Mouse (Mus musculus) lung, embryonic 16.5 days (tissue): ENCODE data around the gene Spred2. TPM values are rescaled to one million over a fixed set of nuclear protein-coding genes. Genes with fewer than 3 reads are reported as not detected.

Experiments used
- ATAC-seq: fragments of 200-750 bp; cut with Nextera tagmentation; 2 replicates; pipeline ENCODE4 v1.8.0; 2017; ENCODE audit warnings: low read depth, mild to moderate bottlenecking, moderate library complexity
- H3K27ac ChIP-seq: fragments of 300-500 bp; sonication (generic); 2 replicates; pipeline ENCODE4 v1.5.1; 2014; ENCODE audit warnings: mild to moderate bottlenecking, control low read depth, low read length
- H3K27me3 ChIP-seq: fragments of 300-500 bp; sonication (generic); 2 replicates; pipeline ENCODE4 v1.6.1; 2014; ENCODE audit warnings: low read depth, low read length, mixed read lengths; ENCODE audit not compliant: control insufficient read depth, insufficient read depth
- H3K36me3 ChIP-seq: fragments of 300-500 bp; sonication (generic); 2 replicates; pipeline ENCODE4 v1.6.1; 2014; ENCODE audit warnings: low read length; ENCODE audit not compliant: control insufficient read depth, insufficient read depth
- H3K4me1 ChIP-seq: fragments of 300-500 bp; sonication (generic); replicated peaks from 2 replicates; pipeline ENCODE4 v1.6.1; 2014; ENCODE audit warnings: low read length, mixed read lengths; ENCODE audit not compliant: control insufficient read depth, insufficient read depth
- H3K4me2 ChIP-seq: fragments of 300-500 bp; sonication (generic); 2 replicates; pipeline ENCODE4 v1.6.1; 2014; ENCODE audit warnings: low read depth, low read length, control low read depth
- H3K4me3 ChIP-seq: fragments of 300-500 bp; sonication (generic); 2 replicates; pipeline ENCODE4 v1.5.1; 2014; ENCODE audit warnings: mild to moderate bottlenecking, low read length, control low read depth
- H3K9ac ChIP-seq: fragments of 300-500 bp; sonication (generic); 2 replicates; pipeline ENCODE4 v1.6.1; 2014; ENCODE audit warnings: low read length, control low read depth
- H3K9me3 ChIP-seq: fragments of 300-500 bp; sonication (generic); 2 replicates; pipeline ENCODE4 v1.6.1; 2016; ENCODE audit warnings: low read length; ENCODE audit not compliant: control insufficient read depth
- WGBS: fragments of 180-500 bp; shearing (Covaris S2); extraction: QIAGEN DNeasy Blood & Tissue Kit; methylation state at CpG from one replicate; pipeline ENCODE4 v1.1.7; 2014; 5-methylcytosine and 5-hydroxymethylcytosine counted together
- polyA plus RNA-seq: library from polyadenylated mRNA; unstranded; fragments of >200 nt; fragmentation: Nextera tagmentation; extraction: Ambion mirVana; gene quantifications from 2 replicates; pipeline ENCODE4 v1.2.1, GENCODE M21; 2015

Spred2 gene
- polyA plus RNA-seq, 1 experiment from 2014 or later = 5.7 TPM

- no peaks in the 10 kb centered on the region for H3K36me3 ChIP-seq
- H3K4me1 ChIP-seq = peaks cover 20% of the 10 kb centered on the region
- no peak for ATAC-seq
- H3K27ac ChIP-seq = no peak overlapping the region
- WGBS = 80% methylated on average over 6 of the region's 7 CpGs
- H3K9me3 ChIP-seq = no peaks in the 10 kb centered on the region
- no peak overlapping the region for H3K4me2 ChIP-seq
- no peak overlapping the region for H3K9ac ChIP-seq
- no peak overlapping the region for H3K4me3 ChIP-seq
- no peaks in the 10 kb centered on the region for H3K27me3 ChIP-seq
These were observed 22.5 kb downstream of the Spred2 start for GRCm38 (mm10) chr11:19946721-19947120.

DNA sequence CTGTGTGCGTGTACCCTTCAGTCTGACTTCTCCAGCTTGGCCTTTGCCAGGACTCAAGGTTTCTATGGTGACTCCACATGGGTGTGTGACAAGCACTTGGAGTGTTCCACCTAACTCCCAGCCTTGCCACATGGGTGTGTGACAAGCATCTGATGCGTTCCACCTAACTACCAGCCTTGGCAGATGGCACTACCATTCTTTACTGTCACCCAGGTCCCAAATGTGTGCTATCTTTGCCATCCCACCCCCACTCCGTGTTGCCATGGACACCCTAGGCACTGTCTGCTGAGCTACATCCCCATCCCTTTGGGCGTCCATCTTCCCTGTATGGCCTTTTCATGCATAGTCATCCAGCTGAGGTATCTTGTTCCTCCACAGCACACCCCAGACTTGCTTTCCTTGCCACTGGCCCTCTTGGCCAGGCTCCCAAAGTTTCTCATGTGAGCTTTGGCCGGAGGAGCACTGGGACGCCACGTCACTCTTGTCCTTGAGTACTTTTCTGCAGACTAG lies 23.5 kb downstream of the Spred2 start:
- H3K9ac ChIP-seq = no peak overlapping the region
- peak; percentile 21; the same call in 1 of the 2 replicates for ATAC-seq
- H3K9me3 ChIP-seq = no peaks in the 10 kb centered on the region
- no peak overlapping the region for H3K27ac ChIP-seq
- H3K27me3 ChIP-seq = no peaks in the 10 kb centered on the region
- H3K36me3 ChIP-seq = no peaks in the 10 kb centered on the region
- no peak overlapping the region for H3K4me2 ChIP-seq
- WGBS = 66% methylated on average over 7 of the region's 7 CpGs
- peaks cover 20% of the 10 kb centered on the region for H3K4me1 ChIP-seq
- H3K4me3 ChIP-seq = no peak overlapping the region

DNA sequence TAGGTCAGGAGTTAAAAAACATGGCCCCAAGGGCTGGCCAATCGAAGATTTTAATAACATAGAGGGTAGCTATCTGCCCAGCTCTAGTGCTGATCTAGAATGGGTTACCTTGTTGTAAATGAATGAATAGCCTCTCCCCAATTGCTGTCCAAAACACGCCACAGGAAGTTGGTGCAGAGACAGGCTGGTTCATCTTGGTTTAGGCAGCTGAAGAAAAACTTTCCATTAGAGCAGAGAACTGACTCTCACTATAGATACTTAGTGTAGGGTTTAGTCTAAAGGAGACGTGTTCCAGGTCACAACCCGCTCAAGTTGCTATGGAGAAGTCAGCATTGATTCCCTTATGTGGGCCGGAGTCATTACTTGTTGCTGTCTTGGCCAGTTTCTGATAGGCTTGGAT lies 25.6 kb downstream of the Spred2 start:
- peak overlapping the region; percentile 65; the same call in 1 of the 2 replicates for H3K27ac ChIP-seq
- no peak for ATAC-seq
- H3K4me2 ChIP-seq = no peak overlapping the region
- H3K4me3 ChIP-seq = no peak overlapping the region
- no peaks in the 10 kb centered on the region for H3K36me3 ChIP-seq
- H3K27me3 ChIP-seq = no peaks in the 10 kb centered on the region
- H3K9ac ChIP-seq = no peak overlapping the region
- WGBS = 71% methylated on average over 5 of the region's 5 CpGs
- no peaks in the 10 kb centered on the region for H3K9me3 ChIP-seq
- peaks cover 20% of the 10 kb centered on the region for H3K4me1 ChIP-seq

DNA sequence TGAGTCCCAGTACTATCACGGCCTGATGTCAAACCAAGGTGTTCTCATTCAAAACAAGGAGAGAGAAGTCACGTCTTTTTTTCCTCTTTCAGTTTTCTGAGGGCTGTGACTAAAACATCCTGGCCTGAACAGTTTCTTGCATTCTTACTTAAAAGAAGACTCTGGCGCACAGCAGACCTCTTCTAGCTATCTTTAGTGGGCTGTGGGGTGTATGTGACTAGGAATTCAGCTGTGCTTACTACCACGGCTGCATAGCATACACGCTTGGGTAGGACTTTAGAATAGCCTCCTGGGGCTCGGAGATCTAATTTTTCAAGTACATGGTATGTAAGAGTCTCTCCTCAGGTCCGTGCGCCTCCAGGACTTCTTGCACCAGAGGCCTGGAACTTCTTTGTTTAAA lies 26.0 kb downstream of the Spred2 start:
- ATAC-seq = peak; percentile 44; the same call in 1 of the 2 replicates
- Histone ChIP-seq H3K9ac (peak overlapping the region; percentile 36; the same call in 1 of the 2 replicates), H3K27ac (peak overlapping the region; percentile 65), H3K36me3 (no peaks in the 10 kb centered on the region), H3K4me1 (peaks cover 20% of the 10 kb centered on the region), H3K4me2 (peak overlapping the region; percentile 7; the same call in 1 of the 2 replicates), H3K4me3 (no peak overlapping the region), H3K9me3 (no peaks in the 10 kb centered on the region), H3K27me3 (no peaks in the 10 kb centered on the region)
- WGBS = 44% methylated on average over 8 of the region's 8 CpGs

GRCm38 (mm10) chr11:19952963-19953362 lies 28.8 kb downstream of the Spred2 start:
- H3K9me3 ChIP-seq = no peaks in the 10 kb centered on the region
- no peaks in the 10 kb centered on the region for H3K36me3 ChIP-seq
- peaks cover 12% of the 10 kb centered on the region for H3K4me1 ChIP-seq
- H3K27ac ChIP-seq = no peak overlapping the region
- no peak overlapping the region for H3K4me2 ChIP-seq
- WGBS = 36% methylated on average over 8 of the region's 8 CpGs
- no peaks in the 10 kb centered on the region for H3K27me3 ChIP-seq
- no peak overlapping the region for H3K9ac ChIP-seq
- no peak overlapping the region for H3K4me3 ChIP-seq
- ATAC-seq = no peak

DNA sequence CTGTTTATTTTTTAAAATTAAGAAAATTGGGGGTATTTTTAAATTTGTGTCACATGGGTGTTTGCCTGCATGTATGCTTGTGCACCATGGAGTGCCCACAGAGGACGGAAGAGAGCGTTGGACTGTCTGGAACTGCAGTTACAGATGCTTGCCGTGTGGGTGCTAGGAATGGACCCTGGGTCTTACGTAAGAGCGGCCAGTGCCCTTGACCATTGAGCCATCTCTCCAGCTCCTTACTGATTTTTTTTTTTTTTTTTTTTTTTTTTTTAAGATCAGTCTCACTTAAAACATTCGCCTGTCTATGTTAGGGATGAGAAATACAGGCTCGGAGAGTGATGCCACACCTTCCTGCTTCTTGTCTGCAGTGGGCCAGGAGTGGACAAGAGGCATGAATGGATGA lies 29.7 kb downstream of the Spred2 start:
- Histone ChIP-seq H3K9ac (no peak overlapping the region), H3K4me3 (no peak overlapping the region), H3K36me3 (no peaks in the 10 kb centered on the region), H3K4me2 (no peak overlapping the region), H3K4me1 (peaks cover 9% of the 10 kb centered on the region), H3K9me3 (no peaks in the 10 kb centered on the region), H3K27me3 (no peaks in the 10 kb centered on the region), H3K27ac (no peak overlapping the region)
- 92% methylated on average over 7 of the region's 7 CpGs for WGBS
- no peak for ATAC-seq

- Histone ChIP-seq H3K27me3 (no peaks in the 10 kb centered on the region), H3K4me2 (no peak overlapping the region), H3K27ac (no peak overlapping the region), H3K36me3 (no peaks in the 10 kb centered on the region), H3K4me3 (no peak overlapping the region), H3K9ac (no peak overlapping the region), H3K4me1 (peaks cover 10% of the 10 kb centered on the region), H3K9me3 (no peaks in the 10 kb centered on the region)
- WGBS = 55% methylated on average over 9 of the region's 9 CpGs
- no peak for ATAC-seq
These were observed 30.9 kb downstream of the Spred2 start for GRCm38 (mm10) chr11:19955069-19955468.

DNA sequence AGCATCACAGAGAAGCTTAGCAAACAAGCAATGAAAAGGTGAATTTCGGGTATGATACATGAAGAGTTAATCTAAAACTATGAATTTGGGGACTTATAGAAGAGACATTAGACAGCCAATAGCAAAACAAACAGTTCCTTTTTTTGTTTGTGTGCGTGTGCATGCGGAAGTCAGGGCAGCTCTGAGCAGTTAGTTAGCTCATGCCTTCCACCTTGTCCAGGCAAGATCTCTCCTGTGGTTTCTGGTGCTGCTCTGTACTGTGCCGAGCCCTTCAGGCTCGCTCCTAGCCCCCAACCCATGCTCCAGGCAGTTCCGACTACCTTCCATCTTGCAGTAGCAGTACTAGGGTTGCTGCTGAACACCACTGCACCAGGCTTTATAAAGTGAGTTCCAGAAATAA lies 31.5 kb downstream of the Spred2 start:
- no peaks in the 10 kb centered on the region for H3K27me3 ChIP-seq
- H3K9me3 ChIP-seq = no peaks in the 10 kb centered on the region
- H3K36me3 ChIP-seq = no peaks in the 10 kb centered on the region
- H3K4me2 ChIP-seq = no peak overlapping the region
- H3K4me1 ChIP-seq = peaks cover 9% of the 10 kb centered on the region
- H3K9ac ChIP-seq = no peak overlapping the region
- ATAC-seq = no peak
- no peak overlapping the region for H3K4me3 ChIP-seq
- WGBS = 80% methylated on average over 6 of the region's 6 CpGs
- no peak overlapping the region for H3K27ac ChIP-seq

GRCm38 (mm10) chr11:19959006-19959405 lies 34.8 kb downstream of the Spred2 start:
- H3K36me3 ChIP-seq = no peaks in the 10 kb centered on the region
- peaks cover 36% of the 10 kb centered on the region for H3K4me1 ChIP-seq
- no peak overlapping the region for H3K4me2 ChIP-seq
- H3K27ac ChIP-seq = no peak overlapping the region
- whole genome bisulfite sequencing = 65% methylated on average over 3 of the region's 3 CpGs
- no peaks in the 10 kb centered on the region for H3K9me3 ChIP-seq
- no peak overlapping the region for H3K4me3 ChIP-seq
- H3K27me3 ChIP-seq = no peaks in the 10 kb centered on the region
- ATAC-seq = no peak
- no peak overlapping the region for H3K9ac ChIP-seq

- no peaks in the 10 kb centered on the region for H3K36me3 ChIP-seq
- ATAC-seq = no peak
- H3K27me3 ChIP-seq = no peaks in the 10 kb centered on the region
- H3K4me2 ChIP-seq = no peak overlapping the region
- H3K27ac ChIP-seq = 0 out of 2 replicates have a peak overlapping the region, but pooled peaks have one; percentile 12
- WGBS = 65% methylated on average over 5 of the region's 5 CpGs
- no peak overlapping the region for H3K9ac ChIP-seq
- peaks cover 45% of the 10 kb centered on the region for H3K4me1 ChIP-seq
- H3K9me3 ChIP-seq = no peaks in the 10 kb centered on the region
- H3K4me3 ChIP-seq = no peak overlapping the region
These were observed 35.7 kb downstream of the Spred2 start for GRCm38 (mm10) chr11:19959897-19960296.
